Mouse (Mus musculus): Measurements from ENCODE around the gene Cdh13. TPM values are rescaled to one million over a fixed set of nuclear protein-coding genes. Genes with fewer than 3 reads are reported as not detected.

The Cdh13 gene
- polyA plus RNA-seq, 1 experiment from 2014 or later: 1.5 TPM

DNA sequence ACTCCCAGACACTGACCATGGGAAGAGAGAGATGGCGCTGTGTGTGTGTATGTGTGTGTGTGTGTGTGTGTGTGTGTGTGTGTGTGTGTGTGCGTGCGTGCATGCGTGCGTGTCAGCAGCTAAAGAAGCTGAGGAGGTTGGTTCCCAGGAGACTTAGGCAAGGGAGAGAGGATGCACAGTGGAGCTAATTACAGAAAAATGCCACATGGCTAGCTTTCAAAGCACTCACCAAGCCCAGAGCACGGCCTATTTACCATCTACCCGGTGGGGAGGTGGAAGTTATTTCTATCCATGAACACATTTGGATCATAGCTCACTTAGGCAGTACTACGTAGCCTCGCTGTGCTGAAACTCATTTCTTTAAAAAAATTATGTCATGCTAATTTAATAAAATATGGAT is 194.1 kb downstream of the Cdh13 start:
- Histone ChIP-seq H3K4me2 (no peak overlapping the region), H3K9ac (no peak overlapping the region), H3K36me3 (no peaks in the 10 kb centered on the region), H3K4me3 (no peak overlapping the region), H3K9me3 (replicated peaks) (no peaks in the 10 kb centered on the region), H3K27me3 (replicated peaks) (no peaks in the 10 kb centered on the region), H3K4me1 (no peaks in the 10 kb centered on the region), H3K27ac (no peak overlapping the region)
- ATAC-seq: no peak
- WGBS (ENCODE audit: insufficient replicate concordance): 73% methylated on average over 9 of the region's 9 CpGs

DNA sequence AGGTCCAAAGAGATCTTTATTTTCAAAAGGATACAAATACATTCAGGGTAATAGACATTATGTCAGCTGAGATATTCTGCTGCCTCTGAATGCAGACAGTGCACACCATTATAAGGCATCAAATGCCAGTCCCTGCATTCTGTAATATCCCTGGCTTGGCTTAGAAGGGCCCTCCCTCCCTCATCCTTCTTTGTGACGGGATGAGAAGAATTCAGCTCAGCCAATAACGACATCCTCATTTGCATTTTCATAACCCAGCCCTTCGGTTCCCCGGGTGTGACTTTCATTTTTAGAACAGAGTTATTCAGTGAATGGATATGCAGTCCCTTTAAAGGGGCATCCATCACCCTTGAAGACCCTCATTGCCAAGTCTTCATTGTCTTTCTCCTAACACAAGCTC is 205.2 kb downstream of the Cdh13 start:
- Histone ChIP-seq H3K4me3 (no peak overlapping the region), H3K9ac (no peak overlapping the region), H3K36me3 (no peaks in the 10 kb centered on the region), H3K9me3 (replicated peaks) (no peaks in the 10 kb centered on the region), H3K4me2 (no peak overlapping the region), H3K27me3 (replicated peaks) (no peaks in the 10 kb centered on the region), H3K27ac (no peak overlapping the region), H3K4me1 (no peaks in the 10 kb centered on the region)
- no peak for ATAC-seq
- WGBS (ENCODE audit: insufficient replicate concordance): 56% methylated on average over 4 of the region's 4 CpGs

DNA sequence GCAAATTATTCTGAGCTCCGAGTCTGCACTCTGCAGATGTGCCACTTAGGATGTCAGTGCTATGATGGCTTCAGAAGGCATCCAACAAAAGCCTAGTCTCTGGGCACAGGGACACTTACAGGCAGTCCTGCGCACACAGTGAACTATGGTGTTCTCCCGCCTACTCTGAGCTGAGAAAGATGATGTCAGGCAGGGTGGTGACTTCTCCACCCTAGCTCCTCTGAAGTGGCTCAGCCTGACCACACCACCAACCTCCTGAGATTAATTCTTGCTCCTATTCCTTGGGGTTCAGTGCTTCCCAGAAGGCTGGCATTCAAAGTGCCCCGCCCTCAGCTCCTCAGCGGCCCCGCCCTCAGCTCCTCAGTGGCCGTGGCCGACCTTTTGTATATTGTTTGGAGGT is 219.0 kb downstream of the Cdh13 start:
- no peaks in the 10 kb centered on the region for H3K4me1 ChIP-seq
- no peak overlapping the region for H3K9ac ChIP-seq
- no peaks in the 10 kb centered on the region; the same call in 1 of the 2 replicates for H3K9me3 ChIP-seq (replicated peaks)
- ATAC-seq: no peak
- H3K27ac ChIP-seq: no peak overlapping the region
- H3K4me2 ChIP-seq: no peak overlapping the region
- WGBS (ENCODE audit: insufficient replicate concordance): 73% methylated on average over 8 of the region's 8 CpGs
- no peak overlapping the region for H3K4me3 ChIP-seq
- no peaks in the 10 kb centered on the region for H3K36me3 ChIP-seq
- H3K27me3 ChIP-seq (replicated peaks): no peaks in the 10 kb centered on the region

DNA sequence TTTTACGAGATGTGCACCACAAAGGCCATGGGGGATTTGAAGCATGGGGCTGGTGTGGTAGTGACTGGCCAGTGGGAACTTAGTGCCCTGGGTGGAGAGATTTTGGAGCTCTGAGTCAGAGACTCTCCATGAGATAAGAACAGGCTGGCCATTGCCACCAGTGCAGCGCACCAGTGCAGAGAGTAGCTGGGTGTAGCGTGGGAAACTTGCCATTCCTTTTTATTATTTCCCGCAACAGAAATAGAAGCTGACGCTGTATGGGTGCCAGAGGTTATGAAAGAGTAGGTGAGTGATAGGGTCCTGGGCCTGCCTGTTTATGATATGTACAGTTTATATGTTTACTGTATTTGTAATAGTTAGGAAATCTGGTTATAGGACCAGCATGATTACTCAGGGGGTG is 225.9 kb downstream of the Cdh13 start:
- 76% methylated on average over 5 of the region's 5 CpGs for WGBS (ENCODE audit: insufficient replicate concordance)
- H3K4me3 ChIP-seq: no peak overlapping the region
- H3K4me1 ChIP-seq: no peaks in the 10 kb centered on the region
- no peak overlapping the region for H3K9ac ChIP-seq
- H3K27me3 ChIP-seq (replicated peaks): no peaks in the 10 kb centered on the region
- H3K9me3 ChIP-seq (replicated peaks): no peaks in the 10 kb centered on the region
- no peak overlapping the region for H3K4me2 ChIP-seq
- ATAC-seq: no peak
- H3K27ac ChIP-seq: no peak overlapping the region
- no peaks in the 10 kb centered on the region for H3K36me3 ChIP-seq

DNA sequence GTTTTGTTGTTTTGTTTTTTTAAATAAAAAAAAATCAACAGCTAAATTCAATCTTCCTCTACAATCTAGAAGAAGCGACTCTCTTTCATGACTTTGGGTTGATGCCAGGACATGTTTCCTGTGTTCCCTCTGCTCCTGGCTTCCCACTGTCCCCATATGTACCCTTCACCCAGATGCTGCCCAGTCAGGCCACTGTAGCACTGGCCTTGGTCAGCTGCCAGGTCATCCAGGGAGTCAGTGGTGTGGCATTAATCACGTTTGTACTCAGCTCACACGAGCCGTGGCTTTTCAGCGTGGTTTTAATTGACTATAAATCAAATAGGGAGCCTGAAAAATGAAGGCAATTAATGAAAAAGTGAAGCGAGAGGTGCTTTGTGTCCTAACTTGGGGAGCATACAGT is 229.7 kb downstream of the Cdh13 start:
- Histone ChIP-seq H3K4me2 (no peak overlapping the region), H3K36me3 (no peaks in the 10 kb centered on the region), H3K4me3 (no peak overlapping the region), H3K9me3 (replicated peaks) (0 out of 2 replicates have a peak, but pooled peaks cover 4% of the 10 kb centered on the region), H3K27ac (no peak overlapping the region), H3K27me3 (replicated peaks) (no peaks in the 10 kb centered on the region), H3K9ac (no peak overlapping the region), H3K4me1 (no peaks in the 10 kb centered on the region)
- WGBS (ENCODE audit: insufficient replicate concordance): 62% methylated on average over 6 of the region's 6 CpGs
- ATAC-seq: no peak

DNA sequence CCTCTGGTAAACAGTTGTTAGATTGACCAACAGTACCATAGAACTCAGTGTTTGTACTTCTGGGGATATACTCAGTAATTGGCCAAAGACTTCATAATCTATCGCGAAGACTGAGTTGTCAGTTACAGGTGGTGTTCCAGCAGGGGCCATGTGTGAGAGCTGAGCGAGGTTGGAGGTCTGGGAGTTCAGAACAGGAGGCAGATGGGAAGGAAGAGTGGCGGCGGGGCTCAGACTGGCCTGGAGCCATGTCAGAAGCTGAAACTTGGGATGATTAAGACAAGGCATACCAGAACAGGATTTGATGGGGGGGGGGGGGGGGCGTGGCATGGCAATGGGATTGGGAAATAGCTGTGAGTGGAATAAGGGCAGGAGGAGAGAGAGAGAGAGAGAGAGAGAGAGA is 232.1 kb downstream of the Cdh13 start:
- H3K4me2 ChIP-seq: no peak overlapping the region
- H3K27ac ChIP-seq: no peak overlapping the region
- no peak overlapping the region for H3K4me3 ChIP-seq
- no peaks in the 10 kb centered on the region for H3K36me3 ChIP-seq
- no peak for ATAC-seq
- 0 out of 2 replicates have a peak, but pooled peaks cover 4% of the 10 kb centered on the region for H3K9me3 ChIP-seq (replicated peaks)
- WGBS (ENCODE audit: insufficient replicate concordance): 78% methylated on average over 5 of the region's 6 CpGs
- H3K27me3 ChIP-seq (replicated peaks): no peaks in the 10 kb centered on the region
- H3K9ac ChIP-seq: no peak overlapping the region
- H3K4me1 ChIP-seq: no peaks in the 10 kb centered on the region

DNA sequence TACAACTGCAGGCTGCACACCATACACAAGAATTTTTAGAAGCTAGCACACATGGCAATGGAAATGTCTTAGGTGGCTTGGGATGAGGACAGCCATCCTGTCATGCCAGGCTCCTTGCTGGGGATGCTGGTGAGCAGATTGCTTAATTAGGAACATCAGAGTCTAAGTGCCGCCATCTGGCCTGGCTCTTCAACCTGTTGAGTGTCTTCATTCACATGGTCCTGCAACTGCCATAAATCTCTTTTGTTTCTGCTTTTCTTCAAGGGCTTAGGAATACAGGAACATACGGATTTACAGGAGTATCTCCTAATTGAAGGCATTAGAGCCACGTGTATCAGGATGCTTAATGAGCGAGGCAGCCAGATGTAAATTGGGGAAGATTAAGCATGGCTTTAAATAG is 233.5 kb downstream of the Cdh13 start:
- Histone ChIP-seq H3K9me3 (replicated peaks) (0 out of 2 replicates have a peak, but pooled peaks cover 4% of the 10 kb centered on the region), H3K27me3 (replicated peaks) (no peaks in the 10 kb centered on the region), H3K4me3 (no peak overlapping the region), H3K27ac (no peak overlapping the region), H3K4me2 (no peak overlapping the region), H3K4me1 (no peaks in the 10 kb centered on the region), H3K9ac (no peak overlapping the region), H3K36me3 (no peaks in the 10 kb centered on the region)
- no peak for ATAC-seq
- WGBS (ENCODE audit: insufficient replicate concordance): 46% methylated on average over 4 of the region's 4 CpGs

DNA sequence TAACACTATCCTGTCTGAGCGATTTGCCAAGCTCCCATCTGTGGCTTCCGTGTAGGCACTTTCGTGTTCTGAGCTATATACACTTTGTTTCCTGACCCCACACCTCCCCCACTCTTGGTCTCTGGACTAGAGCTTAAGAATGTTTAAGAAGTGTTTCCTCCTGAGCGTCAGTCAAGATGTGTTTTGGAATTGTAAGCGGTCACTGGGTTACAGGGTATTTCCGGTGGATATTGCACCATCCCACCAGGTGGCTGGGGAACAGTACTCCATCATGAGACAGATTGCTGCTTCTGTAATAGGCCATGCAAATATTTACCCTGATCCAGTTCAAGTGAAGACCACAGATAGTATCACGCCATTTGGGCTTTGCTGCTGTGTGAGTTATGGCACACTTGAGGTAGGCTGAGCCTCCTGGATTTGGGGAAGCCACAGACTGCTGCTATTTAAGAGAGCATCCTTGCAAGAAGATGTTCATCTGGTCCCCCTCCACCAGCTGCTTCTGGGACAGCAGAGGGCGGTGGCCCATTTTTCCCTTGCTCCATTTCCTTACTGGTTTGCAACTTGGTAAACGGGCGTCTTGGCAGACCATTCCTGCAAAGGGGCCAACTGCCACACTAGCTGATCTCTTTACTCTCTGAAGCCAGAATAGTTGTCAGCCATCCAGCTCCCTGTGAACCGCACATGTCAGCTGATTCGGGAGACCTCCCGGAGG is 234.7 kb downstream of the Cdh13 start:
- H3K9ac ChIP-seq: no peak overlapping the region
- no peaks in the 10 kb centered on the region for H3K36me3 ChIP-seq
- H3K4me1 ChIP-seq: no peaks in the 10 kb centered on the region
- no peak overlapping the region for H3K27ac ChIP-seq
- H3K4me2 ChIP-seq: no peak overlapping the region
- H3K4me3 ChIP-seq: no peak overlapping the region
- no peaks in the 10 kb centered on the region for H3K27me3 ChIP-seq (replicated peaks)
- H3K9me3 ChIP-seq (replicated peaks): 0 out of 2 replicates have a peak, but pooled peaks cover 4% of the 10 kb centered on the region
- 58% methylated on average over 13 of the region's 13 CpGs for WGBS (ENCODE audit: insufficient replicate concordance)
- ATAC-seq: no peak

DNA sequence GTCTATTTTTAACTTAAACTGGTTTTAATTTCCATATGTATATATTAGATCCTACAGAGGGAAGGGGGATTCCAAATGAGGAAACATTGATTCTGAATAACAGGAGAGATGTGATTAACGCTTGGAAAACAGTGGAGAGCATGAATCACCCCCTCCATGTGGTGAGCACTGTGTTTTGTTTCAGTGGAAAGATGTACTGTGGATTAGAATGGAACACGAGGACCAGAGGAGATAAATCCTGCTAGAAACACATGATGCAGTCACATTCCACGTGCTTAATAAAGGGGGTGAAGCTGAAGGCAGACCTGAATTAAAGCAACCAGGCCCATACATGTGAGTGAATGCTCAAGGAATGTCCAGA is 235.2 kb downstream of the Cdh13 start:
- no peaks in the 10 kb centered on the region for H3K36me3 ChIP-seq
- 40% methylated on average over 3 of the region's 3 CpGs for WGBS (ENCODE audit: insufficient replicate concordance)

DNA sequence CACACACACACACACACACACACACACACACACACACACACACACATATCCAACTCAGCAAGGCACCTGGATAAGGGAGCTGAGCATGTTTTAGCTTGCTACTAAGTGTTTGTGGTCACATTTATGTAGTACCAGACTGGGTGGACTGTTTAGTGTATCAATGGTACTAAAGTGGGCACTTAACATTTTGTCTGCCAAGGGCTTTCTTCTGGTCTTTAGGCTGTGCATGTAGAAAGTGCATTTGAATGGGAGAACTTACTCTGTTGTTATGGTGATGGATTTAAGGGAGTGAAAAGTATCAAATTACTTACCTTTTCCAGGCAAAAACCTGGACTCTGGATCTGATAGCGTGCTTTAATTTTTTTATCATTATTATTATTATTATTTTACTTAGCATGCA is 240.4 kb downstream of the Cdh13 start:
- no peaks in the 10 kb centered on the region for H3K9me3 ChIP-seq (replicated peaks)
- H3K9ac ChIP-seq: no peak overlapping the region
- 67% methylated on average over 1 of the region's 1 CpGs for WGBS (ENCODE audit: insufficient replicate concordance)
- H3K36me3 ChIP-seq: no peaks in the 10 kb centered on the region
- H3K4me2 ChIP-seq: no peak overlapping the region
- no peak for ATAC-seq
- H3K27ac ChIP-seq: no peak overlapping the region
- no peak overlapping the region for H3K4me3 ChIP-seq
- no peaks in the 10 kb centered on the region for H3K4me1 ChIP-seq
- no peaks in the 10 kb centered on the region for H3K27me3 ChIP-seq (replicated peaks)

More for the DNA sequence above, 235.2 kb downstream of the Cdh13 start:
- Histone ChIP-seq H3K4me2 (no peak overlapping the region), H3K4me1 (no peaks in the 10 kb centered on the region), H3K9ac (no peak overlapping the region), H3K27ac (no peak overlapping the region), H3K4me3 (no peak overlapping the region), H3K27me3 (replicated peaks) (no peaks in the 10 kb centered on the region), H3K9me3 (replicated peaks) (0 out of 2 replicates have a peak, but pooled peaks cover 4% of the 10 kb centered on the region)
- no peak for ATAC-seq

DNA sequence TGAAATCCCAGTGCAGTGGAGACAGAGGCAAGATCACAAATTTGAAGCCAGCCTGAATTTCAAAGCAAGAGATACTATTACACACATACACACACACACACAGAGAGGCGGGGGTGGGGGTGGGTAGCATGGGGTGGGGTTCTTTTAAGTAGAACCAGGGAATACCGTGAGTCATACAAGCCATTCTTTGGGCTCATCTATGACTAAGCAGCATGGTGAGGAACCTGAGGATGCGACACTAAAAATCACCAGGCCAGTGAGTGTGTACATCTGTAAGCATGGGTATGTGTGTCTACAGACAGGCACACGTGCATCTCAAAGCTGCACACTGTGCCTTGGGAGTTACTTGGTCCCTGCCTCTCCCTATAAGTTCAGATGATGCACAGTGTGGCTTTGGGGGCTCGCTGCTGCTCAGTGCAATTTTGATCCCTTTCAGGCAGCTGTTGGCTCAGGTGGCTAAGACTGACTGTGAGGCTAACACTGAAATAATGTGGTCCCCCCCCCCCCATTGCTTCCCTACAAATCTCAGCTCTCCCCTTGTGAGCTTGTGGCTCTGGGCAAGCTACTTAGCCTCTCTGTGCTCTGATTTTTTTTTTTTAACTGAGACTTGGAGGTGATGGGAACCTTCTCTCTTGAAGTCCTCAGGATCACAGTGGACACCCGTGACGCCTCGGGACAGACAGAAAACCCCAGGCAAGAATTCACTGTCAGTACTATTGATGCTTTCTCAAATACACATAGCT is 255.5 kb downstream of the Cdh13 start:
- H3K9me3 ChIP-seq (replicated peaks): 0 out of 2 replicates have a peak, but pooled peaks cover 8% of the 10 kb centered on the region
- H3K36me3 ChIP-seq: no peaks in the 10 kb centered on the region
- H3K4me3 ChIP-seq: no peak overlapping the region
- ATAC-seq: no peak
- H3K4me2 ChIP-seq: no peak overlapping the region
- no peak overlapping the region for H3K27ac ChIP-seq
- H3K9ac ChIP-seq: no peak overlapping the region
- no peaks in the 10 kb centered on the region for H3K27me3 ChIP-seq (replicated peaks)
- WGBS (ENCODE audit: insufficient replicate concordance): 69% methylated on average over 8 of the region's 8 CpGs
- H3K4me1 ChIP-seq: no peaks in the 10 kb centered on the region

DNA sequence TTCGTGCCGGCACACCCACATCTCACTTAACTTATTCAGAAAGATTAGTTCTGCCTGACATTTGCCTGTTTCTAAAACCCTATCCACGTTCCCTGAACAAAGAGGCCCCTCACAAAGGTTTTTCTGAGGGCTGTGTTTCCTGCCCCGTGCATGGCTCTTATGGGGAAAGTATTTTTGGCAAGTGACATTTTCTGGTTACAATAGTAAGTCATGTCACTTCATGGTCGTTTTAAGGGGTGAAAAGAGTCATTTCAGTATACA is 256.0 kb downstream of the Cdh13 start:
- H3K36me3 ChIP-seq: no peaks in the 10 kb centered on the region
- ATAC-seq: no peak
- no peak overlapping the region for H3K27ac ChIP-seq
- H3K9ac ChIP-seq: no peak overlapping the region
- H3K4me2 ChIP-seq: no peak overlapping the region
- H3K4me3 ChIP-seq: no peak overlapping the region
- H3K9me3 ChIP-seq (replicated peaks): 0 out of 2 replicates have a peak, but pooled peaks cover 8% of the 10 kb centered on the region
- WGBS (ENCODE audit: insufficient replicate concordance): 46% methylated on average over 5 of the region's 5 CpGs
- H3K27me3 ChIP-seq (replicated peaks): no peaks in the 10 kb centered on the region
- no peaks in the 10 kb centered on the region for H3K4me1 ChIP-seq

Measured in liver, embryonic 12.5 days (tissue).